Mouse (Mus musculus): Measurements from ENCODE around the gene Gabbr2.

Gabbr2 gene

GRCm38 (mm10) chr4:46916786-46917185 lies 74.9 kb downstream of the Gabbr2 start:
- DNase-seq (ENCODE audit: low read depth, low spot score), result no peak

- no peak for DNase-seq (ENCODE audit: low read depth, low spot score)
These were observed 75.7 kb downstream of the Gabbr2 start for GRCm38 (mm10) chr4:46915934-46916333.

DNA sequence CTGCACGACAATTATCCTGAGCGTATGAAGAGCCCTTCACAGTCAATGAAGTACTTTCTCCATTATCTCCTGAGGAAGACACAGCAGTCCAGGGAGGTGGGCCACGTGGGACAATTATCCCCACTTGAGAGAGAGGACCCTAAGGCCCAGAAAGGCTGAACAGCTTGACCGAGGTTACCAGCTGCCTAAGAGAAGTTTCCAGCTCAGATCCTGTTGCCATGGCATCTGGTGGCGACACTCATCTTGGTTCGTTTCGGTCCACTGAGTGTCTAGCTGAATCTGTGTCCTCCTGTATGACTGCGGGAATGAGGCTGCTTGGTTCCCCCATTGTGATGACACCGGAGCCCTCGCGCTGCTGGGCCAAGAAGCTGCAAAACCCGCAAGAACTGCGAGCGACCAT lies 76.2 kb downstream of the Gabbr2 start:
- no peak for DNase-seq (ENCODE audit: low read depth, low spot score)

GRCm38 (mm10) chr4:46914606-46915005 lies 77.1 kb downstream of the Gabbr2 start:
- DNase-seq (ENCODE audit: low read depth, low spot score), result no peak

DNA sequence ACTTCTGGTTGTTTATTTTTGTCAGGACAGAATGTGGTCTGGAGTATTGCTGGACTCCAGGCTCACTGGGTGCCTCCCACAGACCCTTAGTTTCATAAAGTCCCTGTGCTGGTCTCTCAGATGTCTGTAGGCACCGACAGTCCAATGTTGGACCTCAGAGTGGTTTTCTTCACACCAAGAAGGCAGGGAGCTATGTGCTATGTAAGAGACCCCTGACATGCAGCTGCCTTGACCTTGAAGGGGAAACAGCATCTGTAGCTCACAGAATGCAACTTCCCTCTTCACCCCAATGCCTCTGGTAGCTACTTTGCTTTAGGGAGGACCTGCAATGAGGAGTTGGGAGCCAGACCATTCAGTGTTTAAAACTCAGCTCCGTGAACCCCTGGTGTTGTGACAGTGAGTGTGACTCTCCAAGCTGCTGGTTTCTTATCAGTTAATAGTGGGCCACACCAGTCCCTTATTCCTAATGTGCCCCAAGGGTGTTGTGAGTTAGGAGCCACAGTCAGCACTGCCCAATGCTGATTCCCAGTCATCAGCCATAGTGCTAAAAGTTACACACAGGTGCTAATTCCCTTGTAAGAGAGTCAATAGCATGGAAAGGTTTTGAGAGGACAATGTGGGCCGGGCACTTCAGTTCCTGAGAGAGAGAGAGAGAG lies 85.5 kb downstream of the Gabbr2 start:
- DNase-seq (ENCODE audit: low read depth, low spot score), result no peak

DNA sequence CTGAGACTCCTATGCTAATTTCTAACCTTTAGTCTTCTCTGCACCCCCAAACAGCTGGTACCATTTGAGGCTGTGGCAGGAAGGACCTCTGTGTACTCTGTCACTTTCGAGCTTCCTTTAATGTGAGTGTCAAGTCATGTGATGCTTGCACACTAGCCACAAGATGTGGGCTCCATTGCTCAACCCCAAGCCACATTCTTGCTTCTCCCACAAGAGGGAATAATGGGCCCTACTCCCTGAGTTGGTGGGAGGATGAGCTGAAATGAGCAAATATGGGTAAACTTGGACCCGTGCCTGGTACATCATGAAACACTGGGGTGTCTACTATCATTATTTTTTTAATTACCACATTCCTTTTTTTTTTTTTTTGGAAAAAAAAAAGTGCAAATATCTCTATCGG lies 86.5 kb downstream of the Gabbr2 start:
- no peak for DNase-seq (ENCODE audit: low read depth, low spot score)

DNA sequence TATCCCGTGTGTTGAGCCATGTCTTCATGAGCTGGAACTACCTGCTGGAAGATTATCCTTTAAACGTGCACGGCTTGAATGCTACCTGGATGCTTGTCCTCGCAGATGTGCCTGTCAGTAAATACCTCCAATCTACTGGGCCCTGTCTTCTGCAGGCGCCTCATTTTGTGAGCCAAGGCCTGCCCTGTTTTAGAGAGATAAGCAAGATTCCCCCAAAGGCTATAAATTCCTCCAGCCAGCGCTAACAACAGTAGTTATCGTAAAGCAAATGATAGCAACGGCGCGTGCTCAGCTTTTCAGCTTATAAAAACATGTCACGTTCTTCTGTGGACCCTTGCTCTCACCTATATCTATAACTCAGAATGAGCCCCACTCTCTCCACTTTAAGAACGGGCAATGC lies 87.5 kb downstream of the Gabbr2 start:
- no peak for DNase-seq (ENCODE audit: low read depth, low spot score)

- peak; percentile 46 for DNase-seq (ENCODE audit: low read depth, low spot score)
These were observed 93.1 kb downstream of the Gabbr2 start for GRCm38 (mm10) chr4:46898546-46898945.

GRCm38 (mm10) chr4:46897634-46898399 lies 93.9 kb downstream of the Gabbr2 start:
- DNase-seq (ENCODE audit: low read depth, low spot score), result no peak

DNA sequence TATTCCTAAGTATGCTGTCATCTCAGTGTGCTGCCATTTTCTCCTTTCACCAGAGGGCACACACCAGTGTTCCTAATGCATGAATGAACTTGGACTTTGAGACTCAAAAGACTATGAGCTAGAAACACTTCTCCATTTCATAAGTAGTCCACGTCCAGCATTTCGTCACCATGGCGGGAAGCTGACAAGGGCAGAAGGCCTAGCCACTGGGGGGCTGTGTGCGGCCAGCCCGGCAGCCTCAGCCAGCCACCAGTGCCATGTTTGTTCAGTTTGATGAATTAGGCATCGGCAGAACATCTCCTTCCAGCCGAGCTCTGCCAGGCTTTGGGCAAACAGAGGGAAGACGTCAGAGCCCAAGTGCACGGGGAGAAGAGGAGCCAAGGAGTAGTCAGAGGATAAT lies 97.5 kb downstream of the Gabbr2 start:
- no peak for DNase-seq (ENCODE audit: low read depth, low spot score)

GRCm38 (mm10) chr4:46889175-46889574 lies 102.5 kb downstream of the Gabbr2 start:
- no peak for DNase-seq (ENCODE audit: low read depth, low spot score)

- no peak for DNase-seq (ENCODE audit: low read depth, low spot score)
These were observed 105.9 kb downstream of the Gabbr2 start for GRCm38 (mm10) chr4:46885627-46886383.

GRCm38 (mm10) chr4:46884132-46884531 lies 107.5 kb downstream of the Gabbr2 start:
- DNase-seq (ENCODE audit: low read depth, low spot score), result no peak

GRCm38 (mm10) chr4:46883546-46883945 lies 108.1 kb downstream of the Gabbr2 start:
- no peak for DNase-seq (ENCODE audit: low read depth, low spot score)

GRCm38 (mm10) chr4:46883047-46883446 lies 108.6 kb downstream of the Gabbr2 start:
- DNase-seq (ENCODE audit: low read depth, low spot score), result no peak

GRCm38 (mm10) chr4:46881271-46881670 lies 110.4 kb downstream of the Gabbr2 start:
- DNase-seq (ENCODE audit: low read depth, low spot score), result no peak

- no peak for DNase-seq (ENCODE audit: low read depth, low spot score)
These were observed 111.7 kb downstream of the Gabbr2 start for GRCm38 (mm10) chr4:46879943-46880342.

DNA sequence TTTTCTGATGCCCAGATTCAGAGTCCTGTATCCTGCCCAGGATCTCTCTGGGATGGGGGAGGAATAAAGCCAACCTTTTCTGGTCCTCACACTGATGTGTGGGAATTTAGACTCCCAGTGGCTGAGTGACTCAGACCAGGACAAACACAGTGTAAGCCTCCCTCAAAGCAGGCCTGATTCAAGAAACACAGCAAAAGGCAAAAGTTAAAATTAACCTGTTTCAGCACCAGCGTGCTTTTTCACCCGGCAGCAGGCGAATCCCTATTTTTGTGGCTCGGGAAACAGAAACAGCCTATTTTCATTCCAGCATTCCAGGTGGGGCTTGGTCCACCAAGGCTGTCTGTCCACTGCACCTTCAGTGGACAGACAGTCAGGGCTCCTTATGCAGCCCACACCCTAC lies 118.9 kb downstream of the Gabbr2 start:
- DNase-seq (ENCODE audit: low read depth, low spot score), result no peak

GRCm38 (mm10) chr4:46870157-46870556 lies 121.5 kb downstream of the Gabbr2 start:
- DNase-seq (ENCODE audit: low read depth, low spot score), result no peak

DNA sequence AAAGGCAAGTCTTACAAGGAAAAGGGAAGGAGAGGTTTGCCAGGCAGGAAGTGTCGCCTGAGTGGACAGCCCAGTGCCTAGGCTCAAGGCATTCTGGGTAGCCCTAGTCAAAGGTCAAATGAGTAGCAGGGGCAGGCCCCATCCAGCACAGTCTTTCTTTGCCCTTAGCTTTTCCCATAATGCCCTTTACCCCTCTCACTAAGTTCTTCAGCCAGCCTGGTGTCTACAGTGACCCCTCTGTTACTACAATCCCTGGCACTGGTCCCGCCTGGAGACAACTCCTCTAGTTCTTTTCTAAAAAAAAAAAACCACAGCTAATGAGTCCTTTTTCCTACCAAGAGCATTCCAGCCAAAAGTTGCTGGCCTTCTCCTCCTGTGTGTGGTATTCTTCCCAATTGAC lies 122.3 kb downstream of the Gabbr2 start:
- DNase-seq (ENCODE audit: low read depth, low spot score), result no peak

- no peak for DNase-seq (ENCODE audit: low read depth, low spot score)
These were observed 122.8 kb downstream of the Gabbr2 start for GRCm38 (mm10) chr4:46868921-46869320.

DNA sequence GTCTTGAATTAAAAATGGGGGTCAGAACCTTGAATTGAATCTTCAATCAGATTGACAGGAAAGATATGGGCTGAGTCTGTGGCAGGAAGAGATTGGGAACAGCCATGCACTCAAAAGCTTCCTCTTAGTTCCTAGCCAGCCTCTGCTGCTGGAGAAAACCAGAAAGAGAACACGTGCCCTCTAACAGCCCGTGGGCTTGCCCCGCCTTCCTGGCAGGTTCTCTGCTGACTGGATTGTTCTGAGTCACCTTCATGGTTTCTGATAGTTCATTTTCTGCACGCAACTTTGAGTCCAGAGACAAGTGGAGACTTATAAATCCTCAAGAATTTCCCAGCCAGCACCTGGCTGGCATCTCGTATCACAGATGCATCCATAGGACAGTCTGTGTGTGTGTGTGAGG lies 123.5 kb downstream of the Gabbr2 start:
- DNase-seq (ENCODE audit: low read depth, low spot score), result no peak

GRCm38 (mm10) chr4:46867779-46868178 lies 123.9 kb downstream of the Gabbr2 start:
- no peak for DNase-seq (ENCODE audit: low read depth, low spot score)

Measured in retina, postnatal 7 days (tissue).